Mouse (Mus musculus): Measurements from ENCODE around the gene Btbd9.

The Btbd9 gene

GRCm38 (mm10) chr17:30607330-30607729 lies 31.0 kb upstream of the Btbd9 start:
- TF ChIP-seq POU5F1 (IDR thresholded peaks at IDR 0.05; ENCODE audit: borderline replicate concordance, low read length), result no peak
- TF ChIP-seq NANOG (IDR thresholded peaks at IDR 0.05; ENCODE audit: borderline replicate concordance, low read length), result no peak
- TF ChIP-seq CTCF (conservative IDR thresholded peaks at IDR 0.05; ENCODE audit: low read length), result no peak
- no peaks in the 10 kb centered on the region for H3K9me3 ChIP-seq (ENCODE audit: low read length)
- H3K27me3 ChIP-seq (ENCODE audit: insufficient read depth, low read length), result no peaks in the 10 kb centered on the region
- H3K4me1 ChIP-seq (replicated peaks; ENCODE audit: low read depth, low read length), result peaks cover 94% of the 10 kb centered on the region
- peak overlapping the region; percentile 68 for H3K4me3 ChIP-seq (replicated peaks; ENCODE audit: low read length)
- H3K36me3 ChIP-seq (ENCODE audit: insufficient read depth, low read length), result peaks cover 48% of the 10 kb centered on the region

- Histone ChIP-seq H3K36me3 (ENCODE audit: insufficient read depth, low read length) (peaks cover 55% of the 10 kb centered on the region), H3K4me3 (replicated peaks; ENCODE audit: low read length) (peak overlapping the region; percentile 68), H3K27me3 (ENCODE audit: insufficient read depth, low read length) (no peaks in the 10 kb centered on the region), H3K9me3 (ENCODE audit: low read length) (no peaks in the 10 kb centered on the region), H3K4me1 (replicated peaks; ENCODE audit: low read depth, low read length) (peaks cover 100% of the 10 kb centered on the region)
- TF ChIP-seq NANOG (IDR thresholded peaks at IDR 0.05; ENCODE audit: borderline replicate concordance, low read length) (no peak), POU5F1 (IDR thresholded peaks at IDR 0.05; ENCODE audit: borderline replicate concordance, low read length) (no peak), CTCF (conservative IDR thresholded peaks at IDR 0.05; ENCODE audit: low read length) (peak; percentile 18; the same call in 1 of the 2 replicates)
Measured at GRCm38 (mm10) chr17:30606634-30607081, 30.4 kb upstream of the Btbd9 start.

GRCm38 (mm10) chr17:30606206-30606605 lies 29.9 kb upstream of the Btbd9 start:
- H3K27me3 ChIP-seq (ENCODE audit: insufficient read depth, low read length), result no peaks in the 10 kb centered on the region
- no peak for TF ChIP-seq NANOG (IDR thresholded peaks at IDR 0.05; ENCODE audit: borderline replicate concordance, low read length)
- TF ChIP-seq POU5F1 (IDR thresholded peaks at IDR 0.05; ENCODE audit: borderline replicate concordance, low read length), result no peak
- TF ChIP-seq CTCF (conservative IDR thresholded peaks at IDR 0.05; ENCODE audit: low read length), result no peak
- peak overlapping the region; percentile 68 for H3K4me3 ChIP-seq (replicated peaks; ENCODE audit: low read length)
- peaks cover 100% of the 10 kb centered on the region for H3K4me1 ChIP-seq (replicated peaks; ENCODE audit: low read depth, low read length)
- H3K36me3 ChIP-seq (ENCODE audit: insufficient read depth, low read length), result peaks cover 59% of the 10 kb centered on the region
- no peaks in the 10 kb centered on the region for H3K9me3 ChIP-seq (ENCODE audit: low read length)

GRCm38 (mm10) chr17:30605001-30605400 lies 28.7 kb upstream of the Btbd9 start:
- H3K4me3 ChIP-seq (replicated peaks; ENCODE audit: low read length), result peak overlapping the region; percentile 77
- H3K36me3 ChIP-seq (ENCODE audit: insufficient read depth, low read length), result peaks cover 71% of the 10 kb centered on the region
- no peaks in the 10 kb centered on the region for H3K27me3 ChIP-seq (ENCODE audit: insufficient read depth, low read length)
- no peaks in the 10 kb centered on the region for H3K9me3 ChIP-seq (ENCODE audit: low read length)
- TF ChIP-seq CTCF (conservative IDR thresholded peaks at IDR 0.05; ENCODE audit: low read length), result no peak
- TF ChIP-seq NANOG (IDR thresholded peaks at IDR 0.05; ENCODE audit: borderline replicate concordance, low read length), result no peak
- no peak for TF ChIP-seq POU5F1 (IDR thresholded peaks at IDR 0.05; ENCODE audit: borderline replicate concordance, low read length)
- H3K4me1 ChIP-seq (replicated peaks; ENCODE audit: low read depth, low read length), result peaks cover 100% of the 10 kb centered on the region

DNA sequence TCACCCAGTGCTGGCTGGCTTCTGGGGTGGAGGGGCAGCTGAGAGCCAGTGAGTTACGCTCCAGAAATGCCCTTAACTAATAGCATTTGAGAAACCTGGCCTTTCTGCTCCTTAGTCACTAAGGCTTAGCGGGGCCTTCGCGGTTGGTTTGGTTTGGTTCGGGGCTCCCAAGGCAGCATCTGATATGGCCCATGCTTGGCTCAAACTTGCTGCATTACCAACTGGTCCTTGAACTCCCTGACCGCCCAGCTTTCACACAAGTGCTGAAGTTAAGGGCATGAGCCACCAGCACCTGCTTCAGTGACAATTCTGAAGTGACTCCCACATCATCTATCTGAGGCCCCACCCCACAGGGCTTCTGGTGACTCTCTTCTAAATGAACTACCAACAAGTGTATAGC lies 28.0 kb upstream of the Btbd9 start:
- H3K36me3 ChIP-seq (ENCODE audit: insufficient read depth, low read length), result peaks cover 77% of the 10 kb centered on the region
- peak overlapping the region; percentile 77 for H3K4me3 ChIP-seq (replicated peaks; ENCODE audit: low read length)
- H3K9me3 ChIP-seq (ENCODE audit: low read length), result no peaks in the 10 kb centered on the region
- H3K27me3 ChIP-seq (ENCODE audit: insufficient read depth, low read length), result no peaks in the 10 kb centered on the region
- peaks cover 100% of the 10 kb centered on the region for H3K4me1 ChIP-seq (replicated peaks; ENCODE audit: low read depth, low read length)
- TF ChIP-seq POU5F1 (IDR thresholded peaks at IDR 0.05; ENCODE audit: borderline replicate concordance, low read length) (no peak), NANOG (IDR thresholded peaks at IDR 0.05; ENCODE audit: borderline replicate concordance, low read length) (no peak)

GRCm38 (mm10) chr17:30602175-30602574 lies 25.9 kb upstream of the Btbd9 start:
- Histone ChIP-seq H3K4me3 (replicated peaks; ENCODE audit: low read length) (peak overlapping the region; percentile 77), H3K4me1 (replicated peaks; ENCODE audit: low read depth, low read length) (peaks cover 97% of the 10 kb centered on the region), H3K27me3 (ENCODE audit: insufficient read depth, low read length) (no peaks in the 10 kb centered on the region), H3K9me3 (ENCODE audit: low read length) (no peaks in the 10 kb centered on the region), H3K36me3 (ENCODE audit: insufficient read depth, low read length) (peaks cover 82% of the 10 kb centered on the region)
- TF ChIP-seq NANOG (IDR thresholded peaks at IDR 0.05; ENCODE audit: borderline replicate concordance, low read length) (peak; percentile 31; the same call in 1 of the 2 replicates), CTCF (conservative IDR thresholded peaks at IDR 0.05; ENCODE audit: low read length) (no peak), POU5F1 (IDR thresholded peaks at IDR 0.05; ENCODE audit: borderline replicate concordance, low read length) (no peak)

DNA sequence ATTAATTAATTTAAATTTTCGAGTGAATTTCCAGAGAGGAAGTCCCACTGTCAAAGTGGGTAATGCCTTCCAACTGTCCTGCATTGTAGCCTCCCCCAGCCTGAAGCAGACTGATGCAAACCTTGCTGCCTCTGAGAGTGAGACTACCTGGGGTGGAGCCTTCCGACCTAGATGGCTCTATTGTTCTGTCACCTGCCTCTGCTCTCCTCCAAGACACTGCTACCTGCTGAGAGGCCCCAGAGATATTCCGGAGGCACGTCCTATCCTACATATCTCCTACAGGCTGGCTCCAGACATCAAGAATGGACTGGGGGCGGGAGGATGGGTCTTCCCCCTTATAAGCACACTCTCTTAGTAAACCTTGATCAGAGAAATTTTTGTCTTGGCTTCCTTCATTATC lies 22.0 kb upstream of the Btbd9 start:
- TF ChIP-seq CTCF (conservative IDR thresholded peaks at IDR 0.05; ENCODE audit: low read length) (no peak), NANOG (IDR thresholded peaks at IDR 0.05; ENCODE audit: borderline replicate concordance, low read length) (peak; percentile 87), POU5F1 (IDR thresholded peaks at IDR 0.05; ENCODE audit: borderline replicate concordance, low read length) (no peak; the same call in 1 of the 2 replicates)
- Histone ChIP-seq H3K4me3 (replicated peaks; ENCODE audit: low read length) (peak overlapping the region; percentile 48), H3K9me3 (ENCODE audit: low read length) (no peaks in the 10 kb centered on the region), H3K27me3 (ENCODE audit: insufficient read depth, low read length) (no peaks in the 10 kb centered on the region), H3K36me3 (ENCODE audit: insufficient read depth, low read length) (peaks cover 88% of the 10 kb centered on the region), H3K4me1 (replicated peaks; ENCODE audit: low read depth, low read length) (peaks cover 91% of the 10 kb centered on the region)

DNA sequence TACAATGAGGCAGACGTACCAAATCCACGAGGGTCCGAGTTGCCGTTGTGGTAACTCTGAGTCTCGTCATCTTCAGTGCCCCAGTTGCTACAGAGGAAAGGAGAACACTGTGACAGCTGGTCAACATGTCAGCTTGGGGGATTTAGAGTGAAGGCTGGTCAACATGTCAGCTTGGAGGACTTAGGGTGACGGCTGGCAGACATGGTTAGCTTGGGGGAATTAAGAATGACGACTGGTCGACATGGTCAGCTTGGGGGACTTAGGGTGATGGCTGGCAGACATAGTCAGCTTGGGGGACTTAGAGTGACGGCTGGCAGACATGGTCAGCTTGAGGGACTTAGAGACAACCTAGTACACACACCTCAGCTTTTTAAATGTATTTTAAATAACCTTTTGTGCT lies 21.5 kb upstream of the Btbd9 start:
- H3K4me3 ChIP-seq (replicated peaks; ENCODE audit: low read length), result peak overlapping the region; percentile 35
- H3K27me3 ChIP-seq (ENCODE audit: insufficient read depth, low read length), result no peaks in the 10 kb centered on the region
- H3K36me3 ChIP-seq (ENCODE audit: insufficient read depth, low read length), result peaks cover 88% of the 10 kb centered on the region
- TF ChIP-seq NANOG (IDR thresholded peaks at IDR 0.05; ENCODE audit: borderline replicate concordance, low read length) (no peak), CTCF (conservative IDR thresholded peaks at IDR 0.05; ENCODE audit: low read length) (no peak), POU5F1 (IDR thresholded peaks at IDR 0.05; ENCODE audit: borderline replicate concordance, low read length) (no peak)
- H3K4me1 ChIP-seq (replicated peaks; ENCODE audit: low read depth, low read length), result peaks cover 91% of the 10 kb centered on the region
- no peaks in the 10 kb centered on the region for H3K9me3 ChIP-seq (ENCODE audit: low read length)

DNA sequence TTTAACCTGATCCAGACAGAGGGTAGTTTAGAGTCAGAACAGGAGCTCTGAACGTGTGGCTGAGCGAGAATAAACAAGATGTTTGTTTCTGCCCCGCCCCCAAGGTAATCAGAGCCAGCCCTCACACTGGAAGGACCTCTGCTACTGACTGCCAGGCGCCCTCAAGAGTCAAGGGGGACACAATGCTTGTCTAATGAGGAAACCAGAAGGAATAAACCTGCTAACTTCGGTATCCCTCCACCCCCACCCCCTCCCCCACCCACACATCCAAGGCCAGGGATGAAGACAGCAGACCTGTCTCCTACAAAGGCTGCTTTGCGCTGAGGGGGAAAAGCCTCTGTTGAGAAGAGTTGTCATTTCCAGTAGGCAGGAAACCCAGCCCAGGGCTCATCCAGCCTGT lies 18.6 kb upstream of the Btbd9 start:
- H3K27me3 ChIP-seq (ENCODE audit: insufficient read depth, low read length), result no peaks in the 10 kb centered on the region
- peaks cover 78% of the 10 kb centered on the region for H3K36me3 ChIP-seq (ENCODE audit: insufficient read depth, low read length)
- H3K4me1 ChIP-seq (replicated peaks; ENCODE audit: low read depth, low read length), result peaks cover 88% of the 10 kb centered on the region
- TF ChIP-seq CTCF (conservative IDR thresholded peaks at IDR 0.05; ENCODE audit: low read length) (no peak), POU5F1 (IDR thresholded peaks at IDR 0.05; ENCODE audit: borderline replicate concordance, low read length) (no peak), NANOG (IDR thresholded peaks at IDR 0.05; ENCODE audit: borderline replicate concordance, low read length) (no peak)
- 0 out of 2 replicates have a peak overlapping the region, but pooled peaks have one; percentile 11 for H3K4me3 ChIP-seq (replicated peaks; ENCODE audit: low read length)
- no peaks in the 10 kb centered on the region for H3K9me3 ChIP-seq (ENCODE audit: low read length)
